Mouse (Mus musculus): ENCODE results near the gene Reps2. TPM values are rescaled to one million over a fixed set of nuclear protein-coding genes. Genes with fewer than 3 reads are reported as not detected.

Gene Reps2
- total RNA-seq, 1 experiment = 1.5 TPM

DNA sequence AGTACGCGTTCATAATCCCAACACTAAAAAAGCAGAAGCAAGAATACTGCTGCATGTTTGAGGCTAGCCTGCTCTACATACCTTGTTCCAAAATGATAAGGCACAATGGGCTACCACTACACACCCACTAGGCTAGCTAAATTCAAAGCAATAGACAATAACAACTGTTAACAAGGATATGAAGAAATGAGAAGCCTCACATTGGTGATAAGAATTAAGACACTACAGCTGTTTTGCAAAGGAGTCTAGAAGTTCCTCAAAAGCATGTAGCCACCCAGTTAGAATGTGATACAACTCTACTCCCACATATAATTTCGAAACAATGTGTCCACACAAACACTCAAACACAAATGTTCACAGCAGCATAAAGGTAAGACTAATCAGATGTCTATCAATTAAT lies 24.9 kb downstream of the Reps2 start:
- TF ChIP-seq CHD2 (IDR thresholded peaks at IDR 0.05; ENCODE audit: low read depth, low read length) (no peak), ZC3H11A (IDR thresholded peaks at IDR 0.05; ENCODE audit: borderline replicate concordance, low read depth, low read length) (no peak), HCFC1 (IDR thresholded peaks at IDR 0.05; ENCODE audit: borderline replicate concordance, insufficient read depth, low read length) (no peak), MAFK (IDR thresholded peaks at IDR 0.05; ENCODE audit: insufficient read depth, low read depth, low read length) (no peak)
- H3K27ac ChIP-seq (ENCODE audit: insufficient read depth, low read depth, low read length, poor library complexity, severe bottlenecking) = no peak overlapping the region
- H3K36me3 ChIP-seq (ENCODE audit: control insufficient read depth, insufficient read depth, low read length, poor library complexity, severe bottlenecking) = no peaks in the 10 kb centered on the region
- H3K9ac ChIP-seq (ENCODE audit: insufficient read depth, low read depth, low read length, poor library complexity, severe bottlenecking) = no peak overlapping the region
- no peak for DNase-seq (ENCODE audit: low read depth, low spot score)
- no peaks in the 10 kb centered on the region for H3K9me3 ChIP-seq (ENCODE audit: control insufficient read depth, insufficient read depth, low read depth, low read length)
- in situ Hi-C loops (cut with MboI; ENCODE audit: low sequenced_read_pairs in 2 of 2, unreplicated experiment in 2 of 2) = no loop called here
- H3K4me1 ChIP-seq (ENCODE audit: control insufficient read depth in 2 of 2, insufficient read depth in 2 of 2, low read length in 2 of 2, poor library complexity in 1 of 2) = no peaks in the 10 kb centered on the region
- no peak overlapping the region for H3K4me3 ChIP-seq (ENCODE audit: insufficient read depth in 1 of 2, low read depth in 1 of 2, low read length in 2 of 2, poor library complexity in 1 of 2, severe bottlenecking in 1 of 2)

DNA sequence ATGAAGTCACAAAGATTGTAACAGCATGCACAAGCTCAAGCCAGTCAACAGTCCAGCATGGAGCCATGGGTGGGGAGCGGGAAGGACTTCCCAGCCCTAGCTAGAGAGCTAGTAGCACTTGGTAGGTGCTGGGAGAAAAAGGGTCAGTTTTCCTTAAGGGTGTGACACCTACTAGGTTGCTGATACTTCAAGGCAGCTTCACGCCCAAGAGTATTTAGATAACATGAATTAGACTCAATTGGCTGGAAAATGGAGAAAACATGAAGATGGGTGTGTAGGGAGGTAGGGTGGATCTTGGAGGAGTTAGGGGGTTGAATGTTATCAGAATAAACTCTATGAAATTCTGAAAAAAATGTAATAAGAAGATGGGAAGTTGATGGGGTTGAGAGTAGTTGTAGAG lies 37.3 kb downstream of the Reps2 start:
- no peak overlapping the region for H3K27ac ChIP-seq (ENCODE audit: insufficient read depth, low read depth, low read length, poor library complexity, severe bottlenecking)
- DNase-seq (ENCODE audit: low read depth, low spot score) = no peak
- in situ Hi-C loops (cut with MboI; ENCODE audit: low sequenced_read_pairs in 2 of 2, unreplicated experiment in 2 of 2) = no loop called here
- TF ChIP-seq ZNF384 (IDR thresholded peaks at IDR 0.05; ENCODE audit: low read depth, low read length) (no peak), HCFC1 (IDR thresholded peaks at IDR 0.05; ENCODE audit: borderline replicate concordance, insufficient read depth, low read length) (no peak), MAFK (IDR thresholded peaks at IDR 0.05; ENCODE audit: insufficient read depth, low read depth, low read length) (no peak), CHD2 (IDR thresholded peaks at IDR 0.05; ENCODE audit: low read depth, low read length) (no peak), ZC3H11A (IDR thresholded peaks at IDR 0.05; ENCODE audit: borderline replicate concordance, low read depth, low read length) (no peak)
- no peaks in the 10 kb centered on the region for H3K36me3 ChIP-seq (ENCODE audit: control insufficient read depth, insufficient read depth, low read length, poor library complexity, severe bottlenecking)
- no peaks in the 10 kb centered on the region for H3K9me3 ChIP-seq (ENCODE audit: control insufficient read depth, insufficient read depth, low read depth, low read length)
- no peak overlapping the region for H3K4me3 ChIP-seq (ENCODE audit: insufficient read depth in 1 of 2, low read depth in 1 of 2, low read length in 2 of 2, poor library complexity in 1 of 2, severe bottlenecking in 1 of 2)
- no peaks in the 10 kb centered on the region for H3K4me1 ChIP-seq (ENCODE audit: control insufficient read depth in 2 of 2, insufficient read depth in 2 of 2, low read length in 2 of 2, poor library complexity in 1 of 2)
- H3K9ac ChIP-seq (ENCODE audit: insufficient read depth, low read depth, low read length, poor library complexity, severe bottlenecking) = no peak overlapping the region

DNA sequence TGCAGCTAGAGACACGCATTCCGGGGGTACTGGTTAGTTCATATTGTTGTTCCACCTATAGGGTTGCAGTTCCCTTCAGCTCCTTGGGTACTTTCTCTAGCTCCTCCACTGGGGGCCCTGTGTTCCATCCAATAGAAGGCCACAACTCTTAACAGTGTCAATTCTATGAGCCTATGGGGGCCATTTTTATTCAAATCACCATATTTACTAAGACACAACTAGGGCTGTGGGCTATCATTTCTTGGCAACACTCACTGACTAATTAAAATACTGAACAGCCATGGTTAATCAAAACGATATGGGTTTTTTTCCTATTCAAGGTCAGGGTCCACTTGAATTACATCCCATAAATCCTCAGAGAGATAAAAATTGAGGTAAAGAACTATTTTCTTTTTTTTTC lies 43.8 kb downstream of the Reps2 start:
- Histone ChIP-seq H3K27ac (ENCODE audit: insufficient read depth, low read depth, low read length, poor library complexity, severe bottlenecking) (no peak overlapping the region), H3K36me3 (ENCODE audit: control insufficient read depth, insufficient read depth, low read length, poor library complexity, severe bottlenecking) (no peaks in the 10 kb centered on the region), H3K4me3 (ENCODE audit: insufficient read depth in 1 of 2, low read depth in 1 of 2, low read length in 2 of 2, poor library complexity in 1 of 2, severe bottlenecking in 1 of 2) (no peak overlapping the region), H3K4me1 (ENCODE audit: control insufficient read depth in 2 of 2, insufficient read depth in 2 of 2, low read length in 2 of 2, poor library complexity in 1 of 2) (no peaks in the 10 kb centered on the region), H3K9me3 (ENCODE audit: control insufficient read depth, insufficient read depth, low read depth, low read length) (no peaks in the 10 kb centered on the region), H3K9ac (ENCODE audit: insufficient read depth, low read depth, low read length, poor library complexity, severe bottlenecking) (no peak overlapping the region)
- TF ChIP-seq HCFC1 (IDR thresholded peaks at IDR 0.05; ENCODE audit: borderline replicate concordance, insufficient read depth, low read length) = no peak
- TF ChIP-seq ZNF384 (IDR thresholded peaks at IDR 0.05; ENCODE audit: low read depth, low read length) = no peak
- TF ChIP-seq CHD2 (IDR thresholded peaks at IDR 0.05; ENCODE audit: low read depth, low read length) = no peak
- TF ChIP-seq MAFK (IDR thresholded peaks at IDR 0.05; ENCODE audit: insufficient read depth, low read depth, low read length) = no peak
- no peak for TF ChIP-seq ZC3H11A (IDR thresholded peaks at IDR 0.05; ENCODE audit: borderline replicate concordance, low read depth, low read length)
- DNase-seq (ENCODE audit: low read depth, low spot score) = no peak
- in situ Hi-C loops (cut with MboI; ENCODE audit: low sequenced_read_pairs in 2 of 2, unreplicated experiment in 2 of 2) = no loop called here

DNA sequence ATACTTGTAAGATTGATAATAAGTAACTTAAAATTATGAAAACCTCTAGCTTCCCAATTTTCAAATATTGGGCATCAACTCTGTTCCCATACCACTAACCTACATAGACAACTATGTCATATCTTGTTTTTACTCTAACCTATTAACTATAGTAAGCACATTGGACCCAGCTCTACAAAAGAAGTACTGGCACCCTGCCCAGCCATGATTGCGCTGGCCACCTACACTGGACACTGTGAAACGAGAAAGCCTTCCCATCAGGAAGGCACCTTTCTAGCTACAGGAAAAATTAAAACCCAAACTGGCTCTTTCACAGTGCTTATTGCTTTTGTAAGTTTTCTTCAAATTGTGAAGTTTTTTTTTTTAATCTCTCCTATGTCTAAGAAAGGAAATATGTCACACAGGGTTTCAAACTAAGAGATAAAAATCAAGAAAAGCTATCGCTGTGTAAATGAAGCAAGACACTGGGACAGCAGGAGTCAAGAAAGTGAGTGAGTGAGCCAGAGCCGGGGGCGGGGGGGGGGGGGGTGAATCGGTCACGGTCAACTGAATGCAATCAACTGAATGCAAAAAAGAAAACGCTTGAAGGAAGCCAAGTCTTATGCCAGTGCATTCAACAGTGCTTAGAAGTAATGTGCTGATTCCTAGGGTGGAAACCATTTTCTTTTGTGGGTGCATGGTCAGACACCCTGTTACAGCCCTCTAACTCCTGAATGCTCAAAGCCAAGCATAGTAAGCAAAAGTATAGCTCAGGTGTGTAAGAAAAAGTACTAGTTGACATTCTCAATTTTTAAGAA lies 52.2 kb downstream of the Reps2 start:
- no peak for DNase-seq (ENCODE audit: low read depth, low spot score)
- TF ChIP-seq ZC3H11A (IDR thresholded peaks at IDR 0.05; ENCODE audit: borderline replicate concordance, low read depth, low read length) (no peak), CHD2 (IDR thresholded peaks at IDR 0.05; ENCODE audit: low read depth, low read length) (no peak), ZNF384 (IDR thresholded peaks at IDR 0.05; ENCODE audit: low read depth, low read length) (no peak), HCFC1 (IDR thresholded peaks at IDR 0.05; ENCODE audit: borderline replicate concordance, insufficient read depth, low read length) (no peak), MAFK (IDR thresholded peaks at IDR 0.05; ENCODE audit: insufficient read depth, low read depth, low read length) (no peak)
- Histone ChIP-seq H3K9ac (ENCODE audit: insufficient read depth, low read depth, low read length, poor library complexity, severe bottlenecking) (no peak overlapping the region), H3K4me3 (ENCODE audit: insufficient read depth in 1 of 2, low read depth in 1 of 2, low read length in 2 of 2, poor library complexity in 1 of 2, severe bottlenecking in 1 of 2) (no peak overlapping the region), H3K36me3 (ENCODE audit: control insufficient read depth, insufficient read depth, low read length, poor library complexity, severe bottlenecking) (no peaks in the 10 kb centered on the region), H3K27ac (ENCODE audit: insufficient read depth, low read depth, low read length, poor library complexity, severe bottlenecking) (no peak overlapping the region), H3K4me1 (ENCODE audit: control insufficient read depth in 2 of 2, insufficient read depth in 2 of 2, low read length in 2 of 2, poor library complexity in 1 of 2) (no peaks in the 10 kb centered on the region), H3K9me3 (ENCODE audit: control insufficient read depth, insufficient read depth, low read depth, low read length) (no peaks in the 10 kb centered on the region)
- in situ Hi-C loops (cut with MboI; ENCODE audit: low sequenced_read_pairs in 2 of 2, unreplicated experiment in 2 of 2) = no loop called here
